Mouse (Mus musculus) intestine, embryonic 15.5 days (tissue): ENCODE data around the gene Bmp7. TPM values are rescaled to one million over a fixed set of nuclear protein-coding genes. Genes with fewer than 3 reads are reported as not detected.

Source experiments
- ATAC-seq: fragments of 200-750 bp; cut with Nextera tagmentation; 2 replicates; pipeline ENCODE4 v1.8.0; 2017; ENCODE audit warnings: moderate TSS enrichment, moderate library complexity
- H3K27ac ChIP-seq: fragments of 300-500 bp; sonication (generic); 2 replicates; pipeline ENCODE4 v1.5.1; 2015; ENCODE audit warnings: mild to moderate bottlenecking, inconsistent platforms
- H3K27me3 ChIP-seq: fragments of 300-500 bp; sonication (generic); replicated peaks from 2 replicates; pipeline ENCODE4 v1.6.1; 2015; ENCODE audit warnings: inconsistent platforms
- H3K36me3 ChIP-seq: fragments of 300-500 bp; sonication (generic); 2 replicates; pipeline ENCODE4 v1.6.1; 2015; ENCODE audit warnings: inconsistent platforms
- H3K4me1 ChIP-seq: fragments of 300-500 bp; sonication (generic); replicated peaks from 2 replicates; pipeline ENCODE4 v1.6.1; 2015; ENCODE audit warnings: inconsistent platforms
- H3K4me2 ChIP-seq: fragments of 300-500 bp; sonication (generic); replicated peaks from 2 replicates; pipeline ENCODE4 v1.6.1; 2015; ENCODE audit warnings: mild to moderate bottlenecking, inconsistent platforms
- H3K4me3 ChIP-seq: fragments of 300-500 bp; sonication (generic); replicated peaks from 2 replicates; pipeline ENCODE4 v1.5.1; 2015; ENCODE audit warnings: inconsistent platforms
- H3K9ac ChIP-seq: fragments of 300-500 bp; sonication (generic); 2 replicates; pipeline ENCODE4 v1.6.1; 2015; ENCODE audit warnings: inconsistent platforms
- H3K9me3 ChIP-seq: fragments of 300-500 bp; sonication (generic); 2 replicates; pipeline ENCODE4 v1.6.1; 2016; ENCODE audit warnings: inconsistent platforms
- WGBS: fragments of 180-500 bp; shearing (Covaris S2); methylation state at CpG from one replicate; pipeline ENCODE4 v1.1.7; 2015; 5-methylcytosine and 5-hydroxymethylcytosine counted together
- polyA plus RNA-seq: library from polyadenylated mRNA; unstranded; fragments of >200 nt; fragmentation: Nextera tagmentation; extraction: Ambion mirVana; gene quantifications from 2 replicates; pipeline ENCODE4 v1.2.1, GENCODE M21; 2015

Bmp7 gene
- polyA plus RNA-seq, 1 experiment from 2014 or later: 17.4 TPM

- Histone ChIP-seq H3K4me2 (peak overlapping the region; percentile 51; the same call in 1 of the 2 replicates), H3K9me3 (no peaks in the 10 kb centered on the region), H3K36me3 (no peaks in the 10 kb centered on the region), H3K9ac (no peak overlapping the region), H3K27me3 (no peaks in the 10 kb centered on the region), H3K27ac (no peak overlapping the region), H3K4me1 (peaks cover 26% of the 10 kb centered on the region), H3K4me3 (0 out of 2 replicates have a peak overlapping the region, but pooled peaks have one; percentile 0)
- 58% methylated on average over 19 of the region's 19 CpGs for WGBS
- 0 out of 2 replicates have a peak, but pooled peaks have one; percentile 8 for ATAC-seq
These were observed 77.7 kb downstream of the Bmp7 start for GRCm38 (mm10) chr2:172862424-172862823.

GRCm38 (mm10) chr2:172861590-172861989 is 78.5 kb downstream of the Bmp7 start:
- Histone ChIP-seq H3K9ac (no peak overlapping the region), H3K9me3 (no peaks in the 10 kb centered on the region), H3K27ac (no peak overlapping the region), H3K36me3 (no peaks in the 10 kb centered on the region), H3K4me2 (no peak overlapping the region), H3K4me1 (peaks cover 24% of the 10 kb centered on the region), H3K27me3 (no peaks in the 10 kb centered on the region), H3K4me3 (no peak overlapping the region)
- whole genome bisulfite sequencing: 47% methylated on average over 14 of the region's 14 CpGs
- no peak for ATAC-seq

DNA sequence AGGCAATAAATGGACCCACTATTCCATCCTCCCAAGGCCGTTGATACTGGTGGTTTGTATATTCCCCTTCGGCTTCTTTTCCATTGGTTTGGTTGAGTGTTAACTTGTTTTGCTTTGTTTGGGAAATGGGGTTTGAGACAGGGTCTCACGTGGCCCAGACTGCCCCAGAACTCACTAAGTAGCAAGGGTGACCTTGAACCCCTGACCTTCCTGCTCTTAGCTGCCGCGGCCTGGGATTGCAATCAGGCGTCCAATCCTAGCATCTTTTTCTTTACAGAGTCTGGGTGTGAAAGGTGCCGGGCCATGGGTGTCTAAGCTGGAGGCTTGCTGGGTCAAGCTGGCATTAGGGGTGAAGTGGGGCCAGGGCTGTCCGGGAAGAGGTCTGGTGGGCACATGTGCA is 79.5 kb downstream of the Bmp7 start:
- Histone ChIP-seq H3K27ac (no peak overlapping the region), H3K36me3 (no peaks in the 10 kb centered on the region), H3K4me2 (no peak overlapping the region), H3K4me1 (peaks cover 31% of the 10 kb centered on the region), H3K9ac (no peak overlapping the region), H3K4me3 (no peak overlapping the region), H3K27me3 (no peaks in the 10 kb centered on the region), H3K9me3 (no peaks in the 10 kb centered on the region)
- 85% methylated on average over 8 of the region's 8 CpGs for WGBS
- no peak for ATAC-seq

GRCm38 (mm10) chr2:172860104-172860503 is 80.0 kb downstream of the Bmp7 start:
- no peak overlapping the region for H3K9ac ChIP-seq
- H3K4me2 ChIP-seq: no peak overlapping the region
- 85% methylated on average over 7 of the region's 7 CpGs for WGBS
- H3K4me1 ChIP-seq: peaks cover 31% of the 10 kb centered on the region
- H3K9me3 ChIP-seq: no peaks in the 10 kb centered on the region
- H3K4me3 ChIP-seq: no peak overlapping the region
- ATAC-seq: no peak
- no peaks in the 10 kb centered on the region for H3K36me3 ChIP-seq
- H3K27ac ChIP-seq: no peak overlapping the region
- no peaks in the 10 kb centered on the region for H3K27me3 ChIP-seq

GRCm38 (mm10) chr2:172857048-172857447 is 83.1 kb downstream of the Bmp7 start:
- no peak overlapping the region for H3K4me3 ChIP-seq
- H3K9ac ChIP-seq: no peak overlapping the region
- peak overlapping the region; percentile 39; the same call in 1 of the 2 replicates for H3K4me2 ChIP-seq
- no peaks in the 10 kb centered on the region for H3K36me3 ChIP-seq
- H3K4me1 ChIP-seq: peaks cover 16% of the 10 kb centered on the region; the same call in 1 of the 2 replicates
- WGBS: 53% methylated on average over 10 of the region's 10 CpGs
- no peaks in the 10 kb centered on the region for H3K27me3 ChIP-seq
- H3K27ac ChIP-seq: peak overlapping the region; percentile 51; the same call in 1 of the 2 replicates
- no peaks in the 10 kb centered on the region for H3K9me3 ChIP-seq
- peak; percentile 57 for ATAC-seq

GRCm38 (mm10) chr2:172856549-172856948 is 83.6 kb downstream of the Bmp7 start:
- WGBS: 67% methylated on average over 2 of the region's 2 CpGs
- Histone ChIP-seq H3K9ac (no peak overlapping the region), H3K4me2 (peak overlapping the region; percentile 39), H3K4me3 (no peak overlapping the region), H3K9me3 (no peaks in the 10 kb centered on the region), H3K4me1 (peaks cover 14% of the 10 kb centered on the region; the same call in 1 of the 2 replicates), H3K27ac (peak overlapping the region; percentile 51; the same call in 1 of the 2 replicates), H3K36me3 (no peaks in the 10 kb centered on the region), H3K27me3 (no peaks in the 10 kb centered on the region)
- ATAC-seq: peak; percentile 50

- Histone ChIP-seq H3K9me3 (no peaks in the 10 kb centered on the region), H3K27ac (no peak overlapping the region), H3K27me3 (no peaks in the 10 kb centered on the region), H3K4me2 (no peak overlapping the region), H3K36me3 (no peaks in the 10 kb centered on the region), H3K4me1 (0 out of 2 replicates have a peak, but pooled peaks cover 12% of the 10 kb centered on the region), H3K9ac (no peak overlapping the region), H3K4me3 (no peak overlapping the region)
- WGBS: 68% methylated on average over 2 of the region's 2 CpGs
- ATAC-seq: no peak
These were observed 86.0 kb downstream of the Bmp7 start for GRCm38 (mm10) chr2:172854136-172854535.

DNA sequence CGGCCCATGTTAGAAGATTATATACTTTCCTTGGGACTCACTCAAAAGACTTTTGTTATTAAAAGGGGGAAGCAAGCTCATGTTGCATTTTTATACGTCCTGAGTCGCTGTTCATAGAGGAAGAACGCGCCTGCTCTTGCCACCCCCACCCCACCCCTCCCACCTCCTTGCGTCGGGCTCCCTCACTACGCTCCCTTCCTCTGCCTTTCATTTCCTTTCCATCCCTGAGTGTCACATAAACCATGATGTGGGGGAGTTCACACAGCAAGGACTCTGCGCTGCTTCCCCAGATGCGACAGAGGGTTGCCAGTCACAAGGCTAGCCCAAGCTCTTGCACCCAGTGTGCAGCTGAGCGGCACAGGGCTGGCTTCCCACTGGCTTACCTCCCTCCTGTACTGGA is 88.3 kb downstream of the Bmp7 start:
- no peak overlapping the region for H3K4me2 ChIP-seq
- H3K9ac ChIP-seq: no peak overlapping the region
- no peak overlapping the region for H3K27ac ChIP-seq
- no peaks in the 10 kb centered on the region for H3K27me3 ChIP-seq
- 49% methylated on average over 11 of the region's 11 CpGs for WGBS
- peaks cover 19% of the 10 kb centered on the region; the same call in 1 of the 2 replicates for H3K4me1 ChIP-seq
- no peaks in the 10 kb centered on the region for H3K36me3 ChIP-seq
- no peaks in the 10 kb centered on the region for H3K9me3 ChIP-seq
- ATAC-seq: no peak
- no peak overlapping the region for H3K4me3 ChIP-seq

GRCm38 (mm10) chr2:172848193-172848592 is 91.9 kb downstream of the Bmp7 start:
- WGBS: 63% methylated on average over 6 of the region's 6 CpGs
- H3K4me2 ChIP-seq: no peak overlapping the region

DNA sequence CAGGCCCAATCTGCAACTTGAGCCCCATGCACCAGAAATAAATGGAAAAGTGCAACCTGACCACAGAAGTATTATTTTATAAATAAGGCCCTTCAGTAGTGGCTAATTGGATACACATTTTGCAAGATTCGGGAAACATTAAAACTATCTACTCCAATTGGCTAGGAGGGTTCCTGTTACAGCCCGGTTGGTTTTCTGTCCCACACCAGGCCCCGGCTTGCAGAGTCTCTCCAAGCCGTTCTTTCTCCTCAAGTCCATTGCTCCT is 93.9 kb downstream of the Bmp7 start:
- Histone ChIP-seq H3K27me3 (no peaks in the 10 kb centered on the region), H3K27ac (no peak overlapping the region), H3K9ac (no peak overlapping the region), H3K4me1 (peaks cover 24% of the 10 kb centered on the region), H3K4me2 (no peak overlapping the region), H3K36me3 (no peaks in the 10 kb centered on the region), H3K4me3 (no peak overlapping the region), H3K9me3 (no peaks in the 10 kb centered on the region)
- 47% methylated on average over 4 of the region's 4 CpGs for WGBS
- no peak for ATAC-seq

More at GRCm38 (mm10) chr2:172848193-172848592, 91.9 kb downstream of the Bmp7 start:
- ATAC-seq: no peak
- Histone ChIP-seq H3K27me3 (no peaks in the 10 kb centered on the region), H3K36me3 (no peaks in the 10 kb centered on the region), H3K4me1 (peaks cover 25% of the 10 kb centered on the region), H3K9ac (no peak overlapping the region), H3K27ac (no peak overlapping the region), H3K4me3 (no peak overlapping the region), H3K9me3 (no peaks in the 10 kb centered on the region)

- no peaks in the 10 kb centered on the region for H3K9me3 ChIP-seq
- H3K9ac ChIP-seq: no peak overlapping the region
- no peak for ATAC-seq
- H3K27ac ChIP-seq: no peak overlapping the region
- no peak overlapping the region for H3K4me2 ChIP-seq
- no peaks in the 10 kb centered on the region for H3K36me3 ChIP-seq
- H3K4me1 ChIP-seq: peaks cover 24% of the 10 kb centered on the region
- no peak overlapping the region for H3K4me3 ChIP-seq
- whole genome bisulfite sequencing: 49% methylated on average over 31 of the region's 31 CpGs
- no peaks in the 10 kb centered on the region for H3K27me3 ChIP-seq
These were observed 94.4 kb downstream of the Bmp7 start for GRCm38 (mm10) chr2:172845536-172846310.

DNA sequence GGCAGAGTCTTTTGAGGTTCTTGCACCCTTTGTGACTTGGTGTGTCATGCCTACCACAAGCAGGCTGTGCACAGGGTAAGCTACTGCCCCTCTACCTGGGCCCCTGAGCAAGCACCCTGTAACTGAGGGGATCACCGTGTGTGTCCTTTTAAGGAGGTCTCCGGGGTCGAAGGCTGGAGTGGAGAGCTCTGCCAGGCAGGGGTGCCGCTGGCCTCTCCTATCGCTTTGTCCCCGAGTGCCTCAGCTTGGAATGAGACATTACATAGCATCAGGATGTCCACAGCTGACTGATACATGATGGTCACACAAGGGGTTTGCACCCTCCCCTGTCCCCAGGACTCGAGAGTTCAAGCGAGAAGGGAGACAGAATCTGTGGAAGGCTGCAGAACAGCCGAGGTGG is 96.2 kb downstream of the Bmp7 start:
- H3K4me3 ChIP-seq: no peak overlapping the region
- no peak for ATAC-seq
- no peak overlapping the region for H3K4me2 ChIP-seq
- no peaks in the 10 kb centered on the region for H3K36me3 ChIP-seq
- no peaks in the 10 kb centered on the region for H3K9me3 ChIP-seq
- no peak overlapping the region for H3K27ac ChIP-seq
- no peaks in the 10 kb centered on the region for H3K27me3 ChIP-seq
- no peak overlapping the region for H3K9ac ChIP-seq
- H3K4me1 ChIP-seq: peaks cover 28% of the 10 kb centered on the region
- WGBS: 78% methylated on average over 9 of the region's 9 CpGs

GRCm38 (mm10) chr2:172842306-172842705 is 97.8 kb downstream of the Bmp7 start:
- H3K27me3 ChIP-seq: no peaks in the 10 kb centered on the region
- no peak overlapping the region for H3K9ac ChIP-seq
- H3K4me1 ChIP-seq: peaks cover 21% of the 10 kb centered on the region
- H3K4me3 ChIP-seq: no peak overlapping the region
- H3K36me3 ChIP-seq: no peaks in the 10 kb centered on the region
- 0 out of 2 replicates have a peak overlapping the region, but pooled peaks have one; percentile 17 for H3K27ac ChIP-seq
- H3K9me3 ChIP-seq: no peaks in the 10 kb centered on the region
- no peak overlapping the region for H3K4me2 ChIP-seq
- no peak for ATAC-seq
- 76% methylated on average over 4 of the region's 4 CpGs for WGBS
